Mouse (Mus musculus): ENCODE data around the gene Tpi1. TPM values are rescaled to one million over a fixed set of nuclear protein-coding genes. Genes with fewer than 3 reads are reported as not detected.

The Tpi1 gene
- polyA plus RNA-seq, 1 experiment from 2014 or later = 481 TPM

DNA sequence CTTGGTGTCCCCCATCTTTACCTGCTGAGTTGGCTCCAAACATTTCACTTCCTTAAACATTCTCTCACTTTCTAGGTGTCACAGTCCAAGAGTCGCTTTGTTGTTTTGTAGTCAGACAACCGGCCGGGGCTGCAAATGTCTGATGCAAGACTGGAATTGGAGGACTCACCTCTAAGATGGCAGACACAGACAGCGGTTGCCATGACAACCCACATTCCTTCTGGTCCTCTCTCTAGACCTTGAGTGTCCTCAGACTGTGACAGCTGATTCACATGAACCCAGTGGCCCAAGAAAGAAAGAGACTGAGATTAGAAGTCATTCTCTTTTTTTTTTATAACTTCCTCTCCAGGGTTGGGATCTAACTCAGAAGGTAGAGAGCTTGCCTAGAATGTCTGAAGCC is 24.6 kb downstream of the Tpi1 start:
- Histone ChIP-seq H3K4me1 (no peaks in the 10 kb centered on the region), H3K36me3 (no peaks in the 10 kb centered on the region), H3K27ac (replicated peaks) (no peak overlapping the region), H3K9me3 (replicated peaks) (no peaks in the 10 kb centered on the region), H3K4me3 (replicated peaks) (no peak overlapping the region), H3K9ac (replicated peaks) (no peak overlapping the region), H3K4me2 (no peak overlapping the region), H3K27me3 (replicated peaks) (no peaks in the 10 kb centered on the region)
- ATAC-seq (ENCODE audit: low FRiP score) = no peak
- WGBS = 89% methylated on average over 4 of the region's 4 CpGs

- Histone ChIP-seq H3K4me3 (replicated peaks) (no peak overlapping the region), H3K9ac (replicated peaks) (no peak overlapping the region), H3K36me3 (no peaks in the 10 kb centered on the region), H3K9me3 (replicated peaks) (no peaks in the 10 kb centered on the region), H3K4me1 (peaks cover 1% of the 10 kb centered on the region; the same call in 1 of the 2 replicates), H3K27ac (replicated peaks) (no peak overlapping the region), H3K4me2 (no peak overlapping the region), H3K27me3 (replicated peaks) (no peaks in the 10 kb centered on the region)
- no peak for ATAC-seq (ENCODE audit: low FRiP score)
- WGBS = 82% methylated on average over 10 of the region's 10 CpGs
These were observed 26.4 kb downstream of the Tpi1 start for GRCm38 (mm10) chr6:124787722-124788121.

GRCm38 (mm10) chr6:124786756-124787420 is 27.2 kb downstream of the Tpi1 start:
- H3K9me3 ChIP-seq (replicated peaks) = no peaks in the 10 kb centered on the region
- H3K4me2 ChIP-seq = no peak overlapping the region
- no peak for ATAC-seq (ENCODE audit: low FRiP score)
- H3K36me3 ChIP-seq = no peaks in the 10 kb centered on the region
- H3K4me3 ChIP-seq (replicated peaks) = no peak overlapping the region
- H3K27me3 ChIP-seq (replicated peaks) = no peaks in the 10 kb centered on the region
- peaks cover 6% of the 10 kb centered on the region; the same call in 1 of the 2 replicates for H3K4me1 ChIP-seq
- H3K9ac ChIP-seq (replicated peaks) = no peak overlapping the region
- no peak overlapping the region for H3K27ac ChIP-seq (replicated peaks)
- 47% methylated on average over 8 of the region's 8 CpGs for WGBS

GRCm38 (mm10) chr6:124782436-124782835 is 31.7 kb downstream of the Tpi1 start:
- H3K4me1 ChIP-seq = peaks cover 22% of the 10 kb centered on the region
- H3K27ac ChIP-seq (replicated peaks) = no peak overlapping the region
- no peak for ATAC-seq (ENCODE audit: low FRiP score)
- peak overlapping the region; percentile 13; the same call in 1 of the 2 replicates for H3K4me2 ChIP-seq
- H3K27me3 ChIP-seq (replicated peaks) = 0 out of 2 replicates have a peak, but pooled peaks cover 4% of the 10 kb centered on the region
- no peaks in the 10 kb centered on the region for H3K36me3 ChIP-seq
- no peak overlapping the region for H3K4me3 ChIP-seq (replicated peaks)
- no peak overlapping the region; the same call in 1 of the 2 replicates for H3K9ac ChIP-seq (replicated peaks)
- 29% methylated on average over 6 of the region's 6 CpGs for WGBS
- no peaks in the 10 kb centered on the region for H3K9me3 ChIP-seq (replicated peaks)

GRCm38 (mm10) chr6:124780917-124781316 is 33.2 kb downstream of the Tpi1 start:
- Histone ChIP-seq H3K4me2 (no peak overlapping the region), H3K4me3 (replicated peaks) (no peak overlapping the region), H3K27ac (replicated peaks) (no peak overlapping the region), H3K27me3 (replicated peaks) (0 out of 2 replicates have a peak, but pooled peaks cover 4% of the 10 kb centered on the region), H3K36me3 (no peaks in the 10 kb centered on the region), H3K9ac (replicated peaks) (no peak overlapping the region), H3K9me3 (replicated peaks) (no peaks in the 10 kb centered on the region), H3K4me1 (peaks cover 22% of the 10 kb centered on the region)
- WGBS = 85% methylated on average over 7 of the region's 7 CpGs
- no peak for ATAC-seq (ENCODE audit: low FRiP score)

- 0 out of 2 replicates have a peak, but pooled peaks have one; percentile 29 for ATAC-seq (ENCODE audit: low FRiP score)
- H3K4me2 ChIP-seq = peak overlapping the region; percentile 71
- no peaks in the 10 kb centered on the region for H3K9me3 ChIP-seq (replicated peaks)
- no peak overlapping the region; the same call in 1 of the 2 replicates for H3K27ac ChIP-seq (replicated peaks)
- peak overlapping the region; percentile 32; the same call in 1 of the 2 replicates for H3K9ac ChIP-seq (replicated peaks)
- H3K36me3 ChIP-seq = no peaks in the 10 kb centered on the region
- H3K27me3 ChIP-seq (replicated peaks) = 0 out of 2 replicates have a peak, but pooled peaks cover 4% of the 10 kb centered on the region
- 5% methylated on average over 10 of the region's 10 CpGs for WGBS
- H3K4me1 ChIP-seq = peaks cover 22% of the 10 kb centered on the region
- peak overlapping the region; percentile 39 for H3K4me3 ChIP-seq (replicated peaks)
These were observed 34.1 kb downstream of the Tpi1 start for GRCm38 (mm10) chr6:124779984-124780416.

DNA sequence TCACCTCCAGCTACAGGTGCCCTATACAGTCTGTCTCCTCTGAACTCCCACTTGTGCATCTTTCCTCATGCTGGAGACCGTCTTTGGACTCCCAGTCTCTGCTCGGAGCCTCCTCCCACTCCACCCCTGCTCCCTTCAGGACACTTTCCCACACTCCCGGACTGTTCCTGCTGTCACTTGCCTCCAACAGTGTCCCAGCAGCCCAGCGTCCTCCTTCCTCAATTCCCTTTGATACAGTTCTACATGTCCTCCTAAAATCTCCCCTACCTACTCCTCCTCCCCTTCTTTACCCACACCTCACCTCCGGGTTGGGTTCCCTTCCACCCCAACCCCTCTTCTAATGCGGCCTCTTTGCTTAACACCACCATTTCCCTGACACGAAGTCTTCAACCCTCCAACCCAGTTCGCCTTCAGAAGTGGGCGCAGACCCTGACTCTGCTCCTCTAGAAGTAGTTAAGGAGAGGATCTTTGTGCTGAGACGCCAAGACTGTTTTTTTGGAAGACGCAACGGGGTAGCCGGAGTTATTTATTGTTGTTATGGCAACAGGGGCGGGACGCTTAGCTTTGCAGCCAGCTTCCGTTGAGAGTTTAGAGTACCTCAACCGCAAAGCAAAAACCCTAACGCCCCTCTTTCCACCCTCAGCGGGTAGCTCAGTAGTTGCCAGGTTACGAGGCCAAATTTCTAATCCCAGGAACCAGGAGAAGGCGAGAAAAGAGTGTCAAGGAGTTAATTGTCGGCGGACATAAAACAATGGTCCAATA is 34.7 kb downstream of the Tpi1 start, which contains the start of gene Lrrc23:
Gene Lrrc23 (minus strand): TSS at position 506 of the 762 bp plus-strand sequence.
- no peaks in the 10 kb centered on the region for H3K9me3 ChIP-seq (replicated peaks)
- H3K9ac ChIP-seq (replicated peaks) = peak within 1 kb of the TSS; percentile 32; the same call in 1 of the 2 replicates
- H3K4me3 ChIP-seq (replicated peaks) = peak within 1 kb of the TSS; percentile 39
- peak; percentile 62; the same call in 1 of the 2 replicates for ATAC-seq (ENCODE audit: low FRiP score)
- no peak within 1 kb of the TSS; the same call in 1 of the 2 replicates for H3K27ac ChIP-seq (replicated peaks)
- H3K4me2 ChIP-seq = peak within 1 kb of the TSS; percentile 71
- WGBS = 3% methylated on average over 23 of the region's 23 CpGs
- peaks cover 22% of the 10 kb centered on the region for H3K4me1 ChIP-seq
- 0 out of 2 replicates have a peak, but pooled peaks cover 4% of the 10 kb centered on the region for H3K27me3 ChIP-seq (replicated peaks)
- H3K36me3 ChIP-seq = no peaks in the 10 kb centered on the region

GRCm38 (mm10) chr6:124770511-124770910 is 43.6 kb downstream of the Tpi1 start:
- H3K9ac ChIP-seq (replicated peaks) = no peak overlapping the region
- WGBS = 90% methylated on average over 15 of the region's 15 CpGs
- ATAC-seq (ENCODE audit: low FRiP score) = no peak
- H3K4me3 ChIP-seq (replicated peaks) = no peak overlapping the region
- peaks cover 3% of the 10 kb centered on the region; the same call in 1 of the 2 replicates for H3K36me3 ChIP-seq
- H3K27ac ChIP-seq (replicated peaks) = no peak overlapping the region
- H3K27me3 ChIP-seq (replicated peaks) = no peaks in the 10 kb centered on the region; the same call in none of the 2 replicates
- no peak overlapping the region for H3K4me2 ChIP-seq
- peaks cover 32% of the 10 kb centered on the region for H3K4me1 ChIP-seq
- H3K9me3 ChIP-seq (replicated peaks) = no peaks in the 10 kb centered on the region

- peak overlapping the region; percentile 77 for H3K9ac ChIP-seq (replicated peaks)
- peak overlapping the region; percentile 84 for H3K27ac ChIP-seq (replicated peaks)
- no peak for ATAC-seq (ENCODE audit: low FRiP score)
- H3K4me1 ChIP-seq = peaks cover 32% of the 10 kb centered on the region
- no peaks in the 10 kb centered on the region; the same call in none of the 2 replicates for H3K27me3 ChIP-seq (replicated peaks)
- peaks cover 3% of the 10 kb centered on the region; the same call in 1 of the 2 replicates for H3K36me3 ChIP-seq
- H3K4me2 ChIP-seq = peak overlapping the region; percentile 80
- peak overlapping the region; percentile 63 for H3K4me3 ChIP-seq (replicated peaks)
- WGBS = 60% methylated on average over 7 of the region's 7 CpGs
- H3K9me3 ChIP-seq (replicated peaks) = no peaks in the 10 kb centered on the region
These were observed 44.1 kb downstream of the Tpi1 start for GRCm38 (mm10) chr6:124770013-124770412.

- Histone ChIP-seq H3K9ac (replicated peaks) (peak within 1 kb of the TSS; percentile 77), H3K4me1 (peaks cover 32% of the 10 kb centered on the region), H3K27ac (replicated peaks) (peak within 1 kb of the TSS; percentile 84), H3K9me3 (replicated peaks) (no peaks in the 10 kb centered on the region), H3K4me3 (replicated peaks) (peak within 1 kb of the TSS; percentile 63), H3K27me3 (replicated peaks) (no peaks in the 10 kb centered on the region; the same call in none of the 2 replicates), H3K4me2 (peak within 1 kb of the TSS; percentile 80), H3K36me3 (peaks cover 3% of the 10 kb centered on the region; the same call in 1 of the 2 replicates)
- WGBS = 1% methylated on average over 46 of the region's 54 CpGs
- peak; percentile 91 for ATAC-seq (ENCODE audit: low FRiP score)
These were observed 44.9 kb downstream of the Tpi1 start, which contains the start of gene Eno2 for GRCm38 (mm10) chr6:124769101-124769765. TSS of gene Eno2 (minus strand) at chr6:124769673.

- Histone ChIP-seq H3K27ac (replicated peaks) (peak overlapping the region; percentile 84), H3K4me1 (peaks cover 32% of the 10 kb centered on the region), H3K9ac (replicated peaks) (peak overlapping the region; percentile 77), H3K9me3 (replicated peaks) (no peaks in the 10 kb centered on the region), H3K27me3 (replicated peaks) (no peaks in the 10 kb centered on the region; the same call in none of the 2 replicates), H3K4me3 (replicated peaks) (peak overlapping the region; percentile 63), H3K36me3 (peaks cover 3% of the 10 kb centered on the region; the same call in 1 of the 2 replicates), H3K4me2 (peak overlapping the region; percentile 80)
- peak; percentile 16; the same call in 1 of the 2 replicates for ATAC-seq (ENCODE audit: low FRiP score)
- WGBS = 5% methylated on average over 9 of the region's 9 CpGs
These were observed 45.4 kb downstream of the Tpi1 start for GRCm38 (mm10) chr6:124768704-124769044.
